Mouse (Mus musculus): ENCODE measurements around the gene Syngr2.

Syngr2 gene

DNA sequence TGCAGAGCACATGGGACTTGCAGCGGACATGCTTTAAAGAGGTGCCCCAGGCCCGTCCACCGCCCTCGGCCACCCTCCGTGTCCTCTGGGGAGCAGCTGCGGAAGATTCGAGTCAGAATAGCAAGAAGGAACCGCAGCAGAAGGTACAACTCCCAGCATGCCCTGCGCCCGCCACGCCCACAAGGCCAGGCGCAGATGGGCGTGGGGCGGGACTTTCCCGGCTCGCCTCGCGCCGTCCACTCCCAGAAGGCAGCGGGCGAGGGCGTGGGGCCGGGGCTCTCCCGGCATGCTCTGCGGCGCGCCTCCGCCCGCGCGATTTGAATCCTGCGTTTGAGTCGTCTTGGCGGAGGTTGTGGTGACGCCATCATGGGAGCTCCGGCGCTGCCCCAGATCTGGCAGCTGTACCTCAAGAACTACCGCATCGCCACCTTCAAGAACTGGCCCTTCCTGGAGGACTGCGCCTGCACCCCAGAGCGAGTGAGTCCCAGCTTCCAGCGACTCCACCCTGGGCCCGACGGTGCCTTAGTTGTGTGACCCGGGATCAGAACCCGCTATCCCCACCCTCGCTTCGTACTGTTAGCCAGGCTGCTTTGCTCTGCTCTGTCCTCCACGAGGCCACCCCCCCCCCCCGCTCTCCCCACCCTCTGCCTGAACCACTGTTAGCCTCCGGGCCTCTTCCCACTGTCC, 39.7 kb downstream of the Syngr2 start, which contains the start of gene Birc5:
Gene Birc5, plus strand, starts transcription at position 267 of the 687 bp plus-strand sequence.
- CTCF ChIA-PET: interaction anchor here (0.5 to 3.6 kb wide), 14 partner anchors 14 to 501 kb away, joined by 3 to 20 read pairs (median 4); partner anchors contain the start of genes Afmid (in 1 of the 4) and Tk1 (in 1 of the 4)

DNA sequence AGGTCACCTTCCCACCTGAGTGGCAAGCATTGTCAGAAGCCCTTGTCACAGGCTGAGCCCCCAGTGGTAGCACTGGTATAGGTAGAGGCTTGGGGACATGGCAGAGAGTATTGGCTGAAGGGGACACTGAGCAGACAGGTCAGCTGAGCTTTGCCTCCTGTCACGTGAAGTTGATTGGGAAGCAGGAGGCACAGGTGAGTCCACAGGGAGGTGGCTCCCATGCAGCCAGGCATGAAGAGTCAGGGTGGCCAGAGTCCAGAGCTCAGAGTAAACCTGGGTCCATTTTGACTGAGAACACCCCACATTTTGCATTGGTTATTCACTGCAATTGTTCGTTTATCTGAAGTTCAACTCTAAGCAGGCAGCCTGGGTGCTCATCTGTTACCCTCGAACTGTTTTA, 43.4 kb downstream of the Syngr2 start:
- CTCF ChIA-PET: interaction anchor here in 1 of 4 experiments (0.7 kb wide), 1 partner anchor 14 kb away, joined by 3 read pairs; no protein-coding TSS in a partner anchor
- POLR2A ChIA-PET: interaction anchor here in 2 of 4 experiments (0.8 to 6.3 kb wide), 5 partner anchors 14 to 248 kb away, joined by 3 to 59 read pairs (median 3); partner anchors contain the start of gene Socs3 (in 1 of the 2)

More for the DNA sequence above, 39.7 kb downstream of the Syngr2 start, which contains the start of gene Birc5:
- POLR2A ChIA-PET: interaction anchor here (0.6 to 4.5 kb wide), 57 partner anchors 9 to 1682 kb away, joined by 3 to 46 read pairs (median 4); partner anchors contain the start of genes Tmem235 (in 3 of the 4), Afmid (in 2 of the 4), Socs3 (in 2 of the 4) and Tnrc6c (in 2 of the 4)

DNA sequence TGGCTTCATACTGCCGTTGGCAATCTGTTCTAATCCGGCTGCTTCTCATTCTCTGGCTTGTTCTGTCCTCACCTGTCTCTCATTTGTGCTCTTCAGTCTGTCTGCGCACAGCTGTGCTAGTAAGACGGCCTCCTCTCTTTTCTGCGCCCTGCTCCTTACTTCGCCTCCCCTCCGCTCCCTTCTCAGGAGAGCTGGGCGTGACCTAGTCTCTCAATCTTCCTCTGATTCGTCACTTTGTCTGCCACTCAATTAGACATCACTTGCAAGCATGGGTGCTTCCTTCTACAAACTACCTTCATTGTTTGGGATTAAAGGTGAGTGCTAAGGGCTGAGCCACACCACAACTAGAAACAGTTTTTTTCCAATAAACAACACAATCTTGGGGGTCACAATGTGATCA, 44.8 kb downstream of the Syngr2 start:
- POLR2A ChIA-PET: interaction anchor here in 2 of 4 experiments (0.8 to 6.3 kb wide), 10 partner anchors 9 to 246 kb away, joined by 3 to 59 read pairs (median 4); partner anchors contain the start of genes Gm20708 (in 1 of the 2), Socs3 (in 1 of the 2) and Syngr2 (in 1 of the 2)

DNA sequence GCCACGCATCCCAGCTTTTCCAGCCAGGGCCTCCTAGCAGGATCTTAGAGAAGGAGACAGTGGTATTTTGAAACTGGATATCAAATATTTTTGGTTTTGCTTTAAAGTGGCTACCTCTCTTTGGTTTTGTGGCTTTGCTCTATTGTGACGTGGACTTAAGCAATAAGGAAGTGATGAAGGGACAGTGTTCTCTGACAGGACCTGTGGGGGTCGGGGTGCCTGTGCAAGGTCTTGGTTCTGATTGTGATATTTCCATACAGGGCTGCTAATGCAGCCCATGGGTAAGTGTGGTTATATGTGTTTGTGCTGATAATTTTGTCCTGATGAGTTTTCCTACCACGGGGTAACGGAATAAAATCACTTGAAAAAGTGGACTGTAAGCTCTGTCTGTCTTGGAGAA, 45.9 kb downstream of the Syngr2 start:
- ChIA-PET CTCF (interaction anchor here in 1 of 4 experiments (1.4 kb wide), 1 partner anchor 23 kb away, joined by 3 read pairs; no protein-coding TSS in a partner anchor), POLR2A (interaction anchor here in 3 of 4 experiments (1.1 to 6.3 kb wide), 9 partner anchors 11 to 186 kb away, joined by 3 to 59 read pairs (median 4); no protein-coding TSS in a partner anchor)

More for the DNA sequence above, 44.8 kb downstream of the Syngr2 start:
- CTCF ChIA-PET: interaction anchor here in 1 of 4 experiments (0.6 to 0.9 kb wide), 2 partner anchors 22 to 391 kb away, joined by 3 to 4 read pairs; no protein-coding TSS in a partner anchor

DNA sequence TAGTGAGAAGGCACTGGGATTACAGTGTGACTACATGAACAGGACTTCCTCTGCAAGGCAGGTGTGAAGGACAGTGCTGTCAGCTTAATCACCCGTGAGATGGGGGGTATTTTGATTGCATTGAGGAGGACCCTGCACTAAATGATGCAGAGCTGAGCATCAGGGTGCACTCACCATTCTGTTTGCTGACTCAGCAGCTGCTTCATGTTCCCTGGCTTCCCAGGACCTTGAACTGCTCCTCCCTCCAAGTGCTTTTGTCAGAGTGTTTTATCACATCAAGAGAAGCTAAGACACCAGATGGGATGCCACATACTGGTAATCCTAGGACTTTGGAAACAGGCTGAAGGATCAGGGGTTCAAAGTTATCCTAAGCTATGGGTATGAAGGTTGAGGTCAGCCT, 46.5 kb downstream of the Syngr2 start:
- POLR2A ChIA-PET: interaction anchor here in 3 of 4 experiments (0.7 to 6.3 kb wide), 19 partner anchors 7 to 186 kb away, joined by 3 to 59 read pairs (median 3); partner anchors contain the start of gene Birc5 (in 1 of the 3)
- CTCF ChIA-PET: interaction anchor here in 2 of 4 experiments (0.6 to 1.4 kb wide), 4 partner anchors 18 to 166 kb away, joined by 3 to 4 read pairs (median 3); no protein-coding TSS in a partner anchor

- CTCF ChIA-PET: interaction anchor here in 1 of 4 experiments (0.7 kb wide), 1 partner anchor 67 kb away, joined by 3 read pairs; no protein-coding TSS in a partner anchor
- POLR2A ChIA-PET: interaction anchor here in 3 of 4 experiments (0.6 to 6.3 kb wide), 27 partner anchors 7 to 439 kb away, joined by 3 to 59 read pairs (median 3); partner anchors contain the start of genes Birc5 (in 2 of the 3), Socs3 (in 1 of the 3) and Tnrc6c (in 1 of the 3)
Measured at GRCm38 (mm10) chr11:117857462-117857861, 48.0 kb downstream of the Syngr2 start.

GRCm38 (mm10) chr11:117858392-117858791, 48.9 kb downstream of the Syngr2 start:
- CTCF ChIA-PET: interaction anchor here in 2 of 4 experiments (0.5 to 0.7 kb wide), 4 partner anchors 10 to 1976 kb away, joined by 3 to 6 read pairs (median 3); no protein-coding TSS in a partner anchor
- POLR2A ChIA-PET: interaction anchor here in 3 of 4 experiments (0.5 to 6.3 kb wide), 22 partner anchors 8 to 1832 kb away, joined by 3 to 59 read pairs (median 4); partner anchors contain the start of genes Birc5 (in 2 of the 3) and Socs3 (in 1 of the 3)

DNA sequence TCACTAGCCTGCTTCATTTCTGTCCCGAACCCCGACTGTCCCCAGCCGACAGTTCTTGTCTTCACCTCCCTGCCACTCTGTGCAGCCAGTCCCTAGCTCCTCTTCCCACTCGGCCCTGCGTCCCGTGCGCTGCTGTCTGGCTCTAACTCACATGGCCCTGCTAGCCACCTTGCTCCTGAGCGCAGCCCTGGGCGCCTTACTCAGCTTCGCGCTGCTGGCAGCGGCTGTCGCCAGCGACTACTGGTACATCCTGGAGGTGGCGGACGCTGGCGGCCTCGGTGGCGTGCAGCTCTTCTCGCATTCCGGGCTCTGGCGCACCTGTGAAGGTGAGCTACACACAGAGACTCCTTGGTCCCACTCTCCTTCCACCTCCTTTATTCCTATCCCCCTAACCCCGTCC, 51.1 kb downstream of the Syngr2 start, which contains the start of gene Tmem235:
Gene Tmem235, plus strand, starts transcription at position 152 of the 400 bp plus-strand sequence.
- ChIA-PET POLR2A (interaction anchor here (0.5 to 5.6 kb wide), 25 partner anchors 9 to 459 kb away, joined by 3 to 46 read pairs (median 3); partner anchors contain the start of genes Birc5 (in 3 of the 4), Pgs1 (in 1 of the 4), Socs3 (in 1 of the 4) and Tha1 (in 1 of the 4)), CTCF (interaction anchor here (0.5 to 1.9 kb wide), 8 partner anchors 8 to 1078 kb away, joined by 3 to 8 read pairs (median 4); no protein-coding TSS in a partner anchor)

GRCm38 (mm10) chr11:117863174-117863856, 53.8 kb downstream of the Syngr2 start:
- ChIA-PET POLR2A (interaction anchor here (0.5 to 7.1 kb wide), 23 partner anchors 8 to 479 kb away, joined by 3 to 59 read pairs (median 4); partner anchors contain the start of genes Afmid (in 1 of the 4), Birc5 (in 1 of the 4), Tk1 (in 1 of the 4) and Usp36 (in 1 of the 4)), CTCF (interaction anchor here in 3 of 4 experiments (0.5 to 4.0 kb wide), 6 partner anchors 11 to 302 kb away, joined by 3 to 17 read pairs (median 5); no protein-coding TSS in a partner anchor)
